Mouse (Mus musculus) liver, embryonic 14.5 days (tissue): ENCODE measurements around the gene Rab43. TPM values are rescaled to one million over a fixed set of nuclear protein-coding genes. Genes with fewer than 3 reads are reported as not detected.
"Not testable (repeated sequence)": the region's sequence is repeated elsewhere in the genome, so short reads cannot be mapped to it uniquely, and the experiment has no call there.

Source experiments
- ATAC-seq: fragments of 200-750 bp; cut with Nextera tagmentation; 2 replicates; pipeline ENCODE4 v1.8.0; 2017; ENCODE audit warnings: moderate number of reproducible peaks, mild to moderate bottlenecking, moderate library complexity; ENCODE audit not compliant: insufficient read depth
- DNase-seq, 3 experiments: peaks; one replicate each; pipeline ENCODE4 v3.0.0-alpha.2; 2012 to 2013; ENCODE audit warnings: low read depth in 3 of 3, low spot score in 3 of 3
- H3K27ac ChIP-seq: fragments of 300-500 bp; sonication (generic); 2 replicates; pipeline ENCODE4 v1.5.1; 2014; ENCODE audit warnings: moderate library complexity, mild to moderate bottlenecking, control low read depth, inconsistent platforms
- H3K27me3 ChIP-seq: fragments of 300-500 bp; sonication (generic); 2 replicates; pipeline ENCODE4 v1.6.1; 2014; ENCODE audit warnings: mild to moderate bottlenecking, low read length, moderate library complexity; ENCODE audit not compliant: control insufficient read depth, insufficient read depth
- H3K36me3 ChIP-seq: fragments of 300-500 bp; sonication (generic); replicated peaks from 2 replicates; pipeline ENCODE4 v1.6.1; 2014; ENCODE audit warnings: low read depth; ENCODE audit not compliant: control insufficient read depth, insufficient read depth
- H3K4me1 ChIP-seq, 2 experiments: fragments of 200-500 bp in 1 of 2; fragments of 300-500 bp in 1 of 2; sonication (generic) in 1 of 2; replicated peaks; 2 replicates each; pipeline ENCODE4 v1.6.1; 2012 to 2014; ENCODE audit warnings: antibody characterized with exemption in 1 of 2, inconsistent platforms in 1 of 2, low read length in 1 of 2; ENCODE audit not compliant: control insufficient read depth in 2 of 2, insufficient read depth in 2 of 2
- H3K4me2 ChIP-seq: fragments of 300-500 bp; sonication (generic); 2 replicates; pipeline ENCODE4 v1.6.1; 2014; ENCODE audit warnings: low read depth, mild to moderate bottlenecking, control low read depth, moderate library complexity
- H3K4me3 ChIP-seq, 2 experiments: fragments of 200-500 bp in 1 of 2; fragments of 300-500 bp in 1 of 2; sonication (generic) in 1 of 2; 2 replicates each; pipeline ENCODE4 v1.5.1; 2012 to 2014; ENCODE audit warnings: low read depth in 2 of 2, low read length in 2 of 2, mild to moderate bottlenecking in 2 of 2, control low read depth in 1 of 2, inconsistent platforms in 1 of 2, moderate library complexity in 1 of 2; ENCODE audit not compliant: insufficient read depth in 1 of 2
- H3K9ac ChIP-seq: fragments of 300-500 bp; sonication (generic); replicated peaks from 2 replicates; pipeline ENCODE4 v1.6.1; 2014; ENCODE audit warnings: mild to moderate bottlenecking, control low read depth, moderate library complexity
- H3K9me3 ChIP-seq: fragments of 300-500 bp; sonication (generic); 2 replicates; pipeline ENCODE4 v1.6.1; 2016; ENCODE audit warnings: low read length, mixed read lengths; ENCODE audit not compliant: control insufficient read depth
- CTCF ChIP-seq: IDR thresholded peaks from 2 replicates; pipeline ENCODE4 v1.5.1; 2016; ENCODE audit warnings: antibody characterized with exemption, low read depth, control low read depth
- EP300 ChIP-seq: IDR thresholded peaks from 2 replicates; pipeline ENCODE4 v1.6.1; 2016; ENCODE audit warnings: antibody characterized with exemption, low read depth
- WGBS: fragments of 180-500 bp; shearing (Covaris S2); extraction: QIAGEN DNeasy Blood & Tissue Kit; methylation state at CpG from one replicate; pipeline ENCODE4 v1.1.7; 2014; ENCODE audit not compliant: insufficient replicate concordance; 5-methylcytosine and 5-hydroxymethylcytosine counted together
- polyA plus RNA-seq, 2 experiments: library from polyadenylated mRNA; depleted of rRNA in 1 of 2; stranded (reverse) in 1 of 2; unstranded in 1 of 2; fragments of >200 nt; fragmentation: Nextera tagmentation in 1 of 2; extraction: Ambion mirVana in 1 of 2; gene quantifications; 2 replicates each; pipeline versions ENCODE4 v1.2.1 to v1.2.3; 2012 to 2014

Gene Rab43
- polyA plus RNA-seq, 2 experiments = 21.9 to 25.9 TPM

GRCm38 (mm10) chr6:87775588-87776245 lies 36.2 kb downstream of the Rab43 start:
- Histone ChIP-seq H3K27ac (peak overlapping the region; percentile 97), H3K9ac (peak overlapping the region; percentile 80), H3K27me3 (no peaks in the 10 kb centered on the region), H3K4me1 (peaks cover 21 to 31% of the 10 kb centered on the region in 2 experiments), H3K9me3 (no peaks in the 10 kb centered on the region), H3K4me3 (peak overlapping the region; percentile 47), H3K36me3 (no peaks in the 10 kb centered on the region), H3K4me2 (peak overlapping the region; percentile 77)
- WGBS = 11% methylated on average over 3 of the region's 3 CpGs
- TF ChIP-seq CTCF (no peak), EP300 (peak; percentile 89)
- peak; percentile 98 for ATAC-seq
- peak; percentile 94 to 95 (median 95) for DNase-seq

DNA sequence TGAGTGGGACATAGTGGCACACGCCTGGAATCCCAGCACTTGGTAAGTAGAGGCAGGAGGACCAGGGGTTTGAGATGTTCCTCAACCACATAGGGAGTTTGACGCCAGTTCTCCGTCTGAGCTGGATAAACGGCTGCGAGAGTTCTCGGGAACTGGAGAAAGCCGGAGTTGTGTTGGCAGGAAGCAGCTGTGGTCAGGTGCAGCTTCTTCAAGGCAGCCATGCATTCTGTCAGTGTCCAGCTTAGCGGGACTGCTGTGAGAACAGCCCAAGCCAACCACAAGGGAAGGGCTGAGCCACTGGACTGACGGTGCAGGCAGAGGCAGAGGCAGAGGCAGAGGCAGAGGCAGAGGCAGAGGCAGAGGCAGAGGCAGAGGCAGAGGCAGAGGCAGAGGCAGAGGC lies 37.1 kb downstream of the Rab43 start:
- no peak for DNase-seq
- TF ChIP-seq EP300 = no peak
- TF ChIP-seq CTCF = no peak

DNA sequence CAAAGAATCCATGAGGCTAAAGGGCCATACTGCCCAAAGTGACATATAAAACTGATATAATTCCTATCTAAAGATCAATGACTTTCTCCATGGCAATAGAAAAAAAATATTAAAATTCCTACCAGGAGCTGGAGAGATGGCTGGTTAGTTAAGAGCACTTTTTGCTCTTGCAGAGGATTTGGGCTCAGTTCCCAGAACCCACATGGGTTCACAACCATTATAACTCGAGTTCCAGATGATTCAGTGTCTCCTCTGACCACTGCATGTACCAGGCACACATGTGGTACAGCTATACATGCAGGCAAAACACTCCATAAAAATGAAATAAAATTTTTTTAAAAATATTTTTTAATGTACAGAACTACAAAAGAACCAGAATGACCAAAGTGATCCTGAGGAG lies 37.5 kb downstream of the Rab43 start:
- H3K4me3 ChIP-seq = no peak overlapping the region
- DNase-seq (no peak), ATAC-seq (no peak)
- H3K4me2 ChIP-seq = no peak overlapping the region
- H3K9ac ChIP-seq = no peak overlapping the region
- 46% methylated on average over 1 of the region's 1 CpGs for WGBS
- H3K9me3 ChIP-seq = no peaks in the 10 kb centered on the region
- no peak overlapping the region for H3K27ac ChIP-seq
- H3K4me1 ChIP-seq = peaks cover 21 to 31% of the 10 kb centered on the region in 2 experiments
- TF ChIP-seq CTCF = no peak
- TF ChIP-seq EP300 = no peak
- no peaks in the 10 kb centered on the region for H3K36me3 ChIP-seq
- no peaks in the 10 kb centered on the region for H3K27me3 ChIP-seq

More for the DNA sequence above, 37.1 kb downstream of the Rab43 start:
- 37% methylated on average over 9 of the region's 9 CpGs for WGBS
- Histone ChIP-seq H3K4me2 (no peak overlapping the region), H3K9ac (no peak overlapping the region), H3K9me3 (no peaks in the 10 kb centered on the region), H3K36me3 (no peaks in the 10 kb centered on the region), H3K4me1 (peaks cover 21 to 31% of the 10 kb centered on the region in 2 experiments), H3K27me3 (no peaks in the 10 kb centered on the region), H3K4me3 (no peak overlapping the region), H3K27ac (no peak overlapping the region)
- ATAC-seq = no peak

GRCm38 (mm10) chr6:87770626-87771025 lies 41.3 kb downstream of the Rab43 start:
- H3K4me1 ChIP-seq = peaks cover 1% of the 10 kb centered on the region in 2 experiments
- WGBS = 36% methylated on average over 8 of the region's 8 CpGs
- H3K4me3 ChIP-seq = no peak overlapping the region
- H3K27me3 ChIP-seq = no peaks in the 10 kb centered on the region
- no peak for TF ChIP-seq EP300
- peak; percentile 73 for TF ChIP-seq CTCF
- H3K27ac ChIP-seq = no peak overlapping the region
- DNase-seq = no peak
- H3K4me2 ChIP-seq = no peak overlapping the region
- H3K9me3 ChIP-seq = no peaks in the 10 kb centered on the region
- no peaks in the 10 kb centered on the region for H3K36me3 ChIP-seq
- ATAC-seq = peak; percentile 59; the same call in 1 of the 2 replicates
- no peak overlapping the region for H3K9ac ChIP-seq

DNA sequence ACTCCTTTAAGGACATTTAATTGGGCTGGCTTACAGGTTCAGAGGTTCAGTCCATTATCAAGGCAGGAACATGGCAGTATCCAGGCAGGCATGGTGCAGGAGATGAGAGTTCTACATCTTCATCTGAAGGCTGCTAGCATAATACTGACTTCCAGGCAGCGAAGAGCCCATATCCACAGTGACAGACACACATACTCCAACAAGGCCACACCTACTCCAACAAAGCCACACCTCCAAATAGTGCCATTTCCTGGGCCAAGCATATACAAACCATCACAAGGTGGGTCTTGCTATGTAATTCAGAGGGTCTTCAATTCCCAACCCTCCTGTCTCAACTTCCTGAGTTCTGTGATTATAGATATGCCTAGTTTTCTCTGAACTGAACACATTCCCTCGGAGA lies 47.7 kb downstream of the Rab43 start:
- H3K27me3 ChIP-seq, H3K9me3 ChIP-seq, H3K9ac ChIP-seq, H3K36me3 ChIP-seq, H3K4me3 ChIP-seq, H3K4me2 ChIP-seq, DNase-seq, ATAC-seq: not testable (repeated sequence)
- peaks cover 17 to 29% of the 10 kb centered on the region in 2 experiments for H3K4me1 ChIP-seq
- 94% methylated on average over 2 of the region's 2 CpGs for WGBS
- peak overlapping the region; percentile 27; the same call in 1 of the 2 replicates for H3K27ac ChIP-seq
